Mouse (Mus musculus) ES-E14 (cell line): ENCODE measurements around the gene Gpr34.

Source experiments
- CHD2 ChIP-seq: IDR thresholded peaks from 2 replicates; pipeline ENCODE4 v1.6.1; 2014; ENCODE audit warnings: mild to moderate bottlenecking, low read depth, low read length, inconsistent platforms
- MAFK ChIP-seq: IDR thresholded peaks from 2 replicates; pipeline ENCODE4 v1.6.1; 2014; ENCODE audit warnings: mild to moderate bottlenecking, low read depth, low read length, inconsistent platforms; ENCODE audit not compliant: insufficient read depth
- ZNF384 ChIP-seq: IDR thresholded peaks from 2 replicates; pipeline ENCODE4 v1.6.1; 2012; ENCODE audit warnings: low read depth, low read length, inconsistent platforms

DNA sequence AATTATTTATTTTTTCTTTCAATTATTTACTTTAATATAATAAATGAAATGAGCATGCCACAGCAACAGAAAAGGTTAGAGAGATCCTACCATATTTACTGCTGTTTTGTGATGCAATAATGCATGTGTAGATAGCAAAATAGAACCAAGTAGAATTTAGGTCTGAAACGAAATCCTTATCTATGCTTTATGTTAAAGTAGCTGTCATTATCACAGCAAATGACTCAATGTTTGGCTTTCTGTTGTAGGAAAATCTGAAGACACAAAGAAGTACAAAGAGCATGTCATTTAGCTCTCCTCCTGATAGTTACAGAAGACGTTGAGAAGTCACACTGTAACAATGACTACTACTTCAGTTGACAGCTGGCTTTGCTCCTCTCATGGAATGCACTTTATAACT, 7.0 kb downstream of the Gpr34 start:
- TF ChIP-seq MAFK (no peak), ZNF384 (no peak), CHD2 (no peak)
